Mouse (Mus musculus) kidney, postnatal 25 days (tissue): ENCODE results near the gene Prol1.
"Not testable (repeated sequence)": the region's sequence is repeated elsewhere in the genome, so short reads cannot be mapped to it uniquely, and the experiment has no call there.

ENCODE experiments used
- DNase-seq, 2 experiments: peaks; one replicate each; pipeline ENCODE4 v3.0.0; 2021; ENCODE audit warnings: mixed read lengths in 2 of 2

The Prol1 gene

GRCm38 (mm10) chr5:88317012-88317411 lies at the start of gene Prol1:
Gene Prol1 (plus strand): TSS chr5:88317312.
- DNase-seq, result no peak

- no peak for DNase-seq
These were observed 48.5 kb upstream of the Prol1 start, which contains the start of gene Gm7714 for GRCm38 (mm10) chr5:88268619-88269018. Gene Gm7714 (plus strand): TSS chr5:88268919.

- DNase-seq, result not testable (repeated sequence)
These were observed 5.8 kb upstream of the Prol1 start for GRCm38 (mm10) chr5:88311307-88311706.

GRCm38 (mm10) chr5:88348533-88348932 lies 31.4 kb downstream of the Prol1 start:
- not testable (repeated sequence) for DNase-seq

GRCm38 (mm10) chr5:88364768-88365167 lies 47.7 kb downstream of the Prol1 start:
- peak in 1 of 2 experiments; percentile 52 for DNase-seq

GRCm38 (mm10) chr5:88366886-88367285 lies 49.8 kb downstream of the Prol1 start:
- no peak for DNase-seq

GRCm38 (mm10) chr5:88370578-88371232 lies 53.6 kb downstream of the Prol1 start:
- DNase-seq, result no peak

- DNase-seq, result no peak
These were observed 55.5 kb downstream of the Prol1 start for GRCm38 (mm10) chr5:88372563-88372962.

GRCm38 (mm10) chr5:88375808-88376207 lies 58.7 kb downstream of the Prol1 start, which contains the start of gene Amtn:
Gene Amtn (plus strand): TSS chr5:88376108.
- no peak for DNase-seq
